Mouse (Mus musculus): Measurements from ENCODE around the gene Dusp28. TPM values are rescaled to one million over a fixed set of nuclear protein-coding genes. Genes with fewer than 3 reads are reported as not detected.
A peak's percentile ranks its signal among the peaks of the same experiment; 100 is the strongest.

Dusp28 gene
- polyA plus RNA-seq, 1 experiment, result 49.7 TPM

DNA sequence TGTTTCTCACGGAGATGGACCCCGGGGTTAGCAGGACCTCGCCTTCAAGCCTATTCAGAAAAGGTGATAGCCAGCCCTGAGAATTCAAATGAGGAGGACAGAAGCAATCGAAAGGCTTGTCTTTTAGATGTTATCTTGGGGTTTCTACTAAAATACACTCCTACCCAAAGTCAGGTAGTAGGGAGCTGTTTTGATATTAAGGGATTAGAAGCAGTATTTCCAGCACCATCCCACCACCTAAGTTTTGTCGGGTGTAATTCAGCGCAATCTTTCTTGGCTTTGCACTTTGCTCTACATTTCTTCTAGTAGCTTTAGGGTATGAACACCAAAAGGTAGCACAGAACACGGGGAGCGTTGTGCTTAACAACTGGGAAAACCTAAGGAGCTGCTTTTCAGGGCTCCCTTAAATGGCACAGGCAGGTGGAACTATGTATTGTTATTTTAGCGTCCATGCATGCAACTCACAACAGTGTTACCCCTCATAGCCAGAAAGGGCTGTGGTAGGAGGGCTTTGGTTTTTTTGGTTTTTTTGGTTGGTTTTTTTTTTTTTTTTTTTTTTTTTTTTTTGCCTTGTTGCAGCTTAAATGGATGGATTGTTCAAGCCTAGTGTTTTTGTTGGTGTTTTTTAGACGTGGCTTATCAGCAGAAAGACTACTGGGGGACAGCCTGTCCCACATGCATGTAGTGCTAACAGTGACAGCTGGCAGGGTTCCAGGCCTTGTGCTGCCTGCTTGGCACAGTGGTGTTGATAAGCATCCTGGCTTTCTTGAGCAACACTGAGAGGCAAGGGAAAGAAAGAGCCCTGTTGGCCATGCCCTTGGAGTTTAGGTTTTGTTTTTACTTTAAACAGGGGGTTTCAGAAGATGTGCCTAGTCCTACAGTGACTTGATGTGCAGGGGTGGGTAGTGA lies 28.5 kb downstream of the Dusp28 start:
- no peaks in the 10 kb centered on the region for H3K27me3 ChIP-seq (ENCODE audit: control insufficient read depth, insufficient read depth, low read length)
- peak overlapping the region; percentile 70 for H3K4me3 ChIP-seq (replicated peaks; ENCODE audit: insufficient read depth, low read depth, low read length)
- no peak overlapping the region for H3K27ac ChIP-seq (ENCODE audit: insufficient read depth, low read length)
- 6% methylated on average over 10 of the region's 10 CpGs for WGBS
- TF ChIP-seq CTCF (IDR thresholded peaks at IDR 0.05; ENCODE audit: borderline replicate concordance, insufficient read depth, low read depth, low read length), result no peak
- no peak for TF ChIP-seq POLR2A (IDR thresholded peaks at IDR 0.05; ENCODE audit: borderline replicate concordance, insufficient read depth, low read length)
- DNase-seq, result peak; percentile 49 to 53
- H3K4me1 ChIP-seq (ENCODE audit: control insufficient read depth, insufficient read depth, low read length), result peaks cover 6% of the 10 kb centered on the region

GRCm38 (mm10) chr1:92935977-92936376 lies 29.2 kb downstream of the Dusp28 start:
- TF ChIP-seq CTCF (IDR thresholded peaks at IDR 0.05; ENCODE audit: borderline replicate concordance, insufficient read depth, low read depth, low read length), result no peak
- TF ChIP-seq POLR2A (IDR thresholded peaks at IDR 0.05; ENCODE audit: borderline replicate concordance, insufficient read depth, low read length), result no peak
- no peak overlapping the region for H3K27ac ChIP-seq (ENCODE audit: insufficient read depth, low read length)
- 31% methylated on average over 2 of the region's 2 CpGs for WGBS

DNA sequence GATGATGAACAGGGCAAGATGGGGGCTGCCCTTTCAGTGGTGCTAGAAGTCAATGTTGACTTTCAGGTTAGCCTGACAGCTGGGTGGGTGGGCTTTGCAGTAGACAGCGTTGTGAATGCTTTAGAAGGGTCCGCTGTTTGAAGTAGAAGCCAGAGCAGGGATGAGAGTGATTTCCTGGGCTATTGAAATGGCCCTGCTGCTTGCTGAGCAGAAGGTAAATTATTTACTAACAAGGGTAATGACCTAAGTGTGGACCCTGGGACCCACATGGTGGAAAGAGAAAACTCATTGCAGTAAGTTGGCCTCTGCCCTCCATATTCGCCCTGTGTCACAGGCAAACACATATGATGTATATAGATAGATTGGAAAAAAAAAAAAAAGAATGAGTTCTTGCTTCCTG lies 29.7 kb downstream of the Dusp28 start:
- 71% methylated on average over 3 of the region's 3 CpGs for WGBS
- Histone ChIP-seq H3K27me3 (ENCODE audit: control insufficient read depth, insufficient read depth, low read length) (no peaks in the 10 kb centered on the region), H3K27ac (ENCODE audit: insufficient read depth, low read length) (no peak overlapping the region), H3K4me1 (ENCODE audit: control insufficient read depth, insufficient read depth, low read length) (peaks cover 6% of the 10 kb centered on the region), H3K4me3 (replicated peaks; ENCODE audit: insufficient read depth, low read depth, low read length) (no peak overlapping the region)
- no peak for DNase-seq
- TF ChIP-seq CTCF (IDR thresholded peaks at IDR 0.05; ENCODE audit: borderline replicate concordance, insufficient read depth, low read depth, low read length) (no peak), POLR2A (IDR thresholded peaks at IDR 0.05; ENCODE audit: borderline replicate concordance, insufficient read depth, low read length) (no peak)

More at GRCm38 (mm10) chr1:92935977-92936376, 29.2 kb downstream of the Dusp28 start:
- Histone ChIP-seq H3K4me1 (ENCODE audit: control insufficient read depth, insufficient read depth, low read length) (peaks cover 6% of the 10 kb centered on the region), H3K4me3 (replicated peaks; ENCODE audit: insufficient read depth, low read depth, low read length) (no peak overlapping the region), H3K27me3 (ENCODE audit: control insufficient read depth, insufficient read depth, low read length) (no peaks in the 10 kb centered on the region)
- DNase-seq, result no peak

DNA sequence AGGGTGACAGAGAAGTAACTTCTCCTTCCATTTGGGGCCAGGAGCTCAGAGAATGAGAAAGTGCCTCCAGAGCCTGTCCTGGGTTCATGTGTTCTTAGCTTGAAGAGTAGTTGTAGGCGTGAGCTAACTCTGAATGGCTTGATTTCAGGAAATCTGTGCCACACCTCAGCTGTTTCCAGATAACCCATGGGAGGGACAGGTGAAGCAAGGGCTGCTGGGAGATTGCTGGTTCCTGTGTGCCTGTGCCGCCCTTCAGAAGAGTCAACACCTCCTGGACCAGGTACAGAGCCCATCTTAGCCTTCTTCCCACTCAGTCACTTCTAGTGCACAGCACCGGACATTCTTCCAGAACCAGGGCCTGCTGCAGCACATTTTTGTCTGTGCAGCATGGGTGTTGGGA lies 31.0 kb downstream of the Dusp28 start:
- WGBS, result 91% methylated on average over 3 of the region's 3 CpGs
- H3K27ac ChIP-seq (ENCODE audit: insufficient read depth, low read length), result no peak overlapping the region
- TF ChIP-seq CTCF (IDR thresholded peaks at IDR 0.05; ENCODE audit: borderline replicate concordance, insufficient read depth, low read depth, low read length) (no peak), POLR2A (IDR thresholded peaks at IDR 0.05; ENCODE audit: borderline replicate concordance, insufficient read depth, low read length) (no peak)
- H3K4me1 ChIP-seq (ENCODE audit: control insufficient read depth, insufficient read depth, low read length), result peaks cover 6% of the 10 kb centered on the region
- no peak for DNase-seq
- H3K4me3 ChIP-seq (replicated peaks; ENCODE audit: insufficient read depth, low read depth, low read length), result no peak overlapping the region
- H3K27me3 ChIP-seq (ENCODE audit: control insufficient read depth, insufficient read depth, low read length), result no peaks in the 10 kb centered on the region

DNA sequence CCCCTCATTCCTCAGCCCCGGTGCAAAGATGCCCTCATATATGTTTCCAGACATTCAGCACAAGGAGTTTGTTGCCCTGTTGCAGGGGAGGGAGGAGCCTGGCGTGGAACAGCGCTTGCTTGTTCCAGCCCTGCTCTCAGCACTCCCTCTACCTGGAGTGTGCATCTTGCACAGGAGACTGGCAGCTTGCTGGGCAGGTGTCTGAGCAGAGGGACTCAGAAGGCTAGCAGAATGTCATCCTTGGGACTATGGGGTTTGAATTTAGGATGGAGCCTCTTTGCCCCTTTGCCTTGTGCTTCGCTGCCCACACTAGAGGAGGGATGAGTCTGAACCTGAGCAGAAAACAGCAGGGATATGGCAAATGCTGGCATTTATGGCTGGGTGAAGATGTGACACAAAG lies 33.0 kb downstream of the Dusp28 start:
- 95% methylated on average over 4 of the region's 4 CpGs for WGBS
- Histone ChIP-seq H3K4me1 (ENCODE audit: control insufficient read depth, insufficient read depth, low read length) (peaks cover 3% of the 10 kb centered on the region; the same call in 1 of the 2 replicates), H3K27me3 (ENCODE audit: control insufficient read depth, insufficient read depth, low read length) (no peaks in the 10 kb centered on the region), H3K4me3 (replicated peaks; ENCODE audit: insufficient read depth, low read depth, low read length) (no peak overlapping the region), H3K27ac (ENCODE audit: insufficient read depth, low read length) (no peak overlapping the region)
- peak; percentile 57 to 67 for DNase-seq
- TF ChIP-seq POLR2A (IDR thresholded peaks at IDR 0.05; ENCODE audit: borderline replicate concordance, insufficient read depth, low read length), result no peak
- no peak for TF ChIP-seq CTCF (IDR thresholded peaks at IDR 0.05; ENCODE audit: borderline replicate concordance, insufficient read depth, low read depth, low read length)

DNA sequence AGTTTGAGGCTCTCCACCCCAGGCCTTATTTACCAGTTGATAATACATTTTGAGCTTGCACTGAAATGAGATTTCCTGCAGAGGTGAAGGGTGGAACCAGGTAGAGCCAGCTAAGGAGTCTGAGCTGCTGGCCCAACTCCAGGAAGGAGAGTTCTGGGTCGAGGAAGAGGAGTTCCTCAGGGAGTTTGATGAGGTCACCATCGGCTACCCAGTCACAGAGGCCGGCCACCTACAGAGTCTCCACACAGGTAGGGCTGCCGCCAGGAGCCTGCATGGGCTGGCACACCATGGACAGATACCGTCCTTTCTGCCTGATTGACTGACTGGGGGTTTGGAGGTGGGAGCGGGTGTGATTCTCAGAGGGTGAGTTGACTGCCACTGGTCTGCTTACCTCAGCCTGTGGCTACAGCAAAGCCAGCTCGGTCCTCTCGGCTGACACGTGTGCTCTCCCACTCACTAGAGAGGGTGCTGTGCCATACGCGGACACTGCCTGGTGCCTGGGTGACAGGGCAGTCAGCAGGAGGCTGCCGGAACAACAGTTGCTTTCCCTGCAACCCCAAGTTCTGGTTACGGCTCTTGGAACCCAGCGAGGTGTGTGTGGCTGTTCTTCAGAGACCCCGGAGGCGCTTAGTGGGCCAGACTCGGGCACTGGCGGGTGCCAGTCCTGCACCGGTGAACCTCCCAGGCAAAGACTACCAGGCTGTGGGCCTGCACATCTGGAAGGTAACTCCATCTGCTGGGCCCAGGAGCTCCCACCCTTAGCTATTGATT lies 36.6 kb downstream of the Dusp28 start:
- TF ChIP-seq CTCF (IDR thresholded peaks at IDR 0.05; ENCODE audit: borderline replicate concordance, insufficient read depth, low read depth, low read length) (no peak), POLR2A (IDR thresholded peaks at IDR 0.05; ENCODE audit: borderline replicate concordance, insufficient read depth, low read length) (no peak)
- 87% methylated on average over 19 of the region's 19 CpGs for WGBS
- H3K4me1 ChIP-seq (ENCODE audit: control insufficient read depth, insufficient read depth, low read length), result no peaks in the 10 kb centered on the region
- no peak overlapping the region for H3K27ac ChIP-seq (ENCODE audit: insufficient read depth, low read length)
- no peak overlapping the region for H3K4me3 ChIP-seq (replicated peaks; ENCODE audit: insufficient read depth, low read depth, low read length)
- H3K27me3 ChIP-seq (ENCODE audit: control insufficient read depth, insufficient read depth, low read length), result no peaks in the 10 kb centered on the region
- no peak for DNase-seq

GRCm38 (mm10) chr1:92947966-92948365 lies 41.2 kb downstream of the Dusp28 start:
- 97% methylated on average over 3 of the region's 3 CpGs for WGBS
- TF ChIP-seq CTCF (IDR thresholded peaks at IDR 0.05; ENCODE audit: borderline replicate concordance, insufficient read depth, low read depth, low read length) (no peak), POLR2A (IDR thresholded peaks at IDR 0.05; ENCODE audit: borderline replicate concordance, insufficient read depth, low read length) (no peak)
- Histone ChIP-seq H3K27me3 (ENCODE audit: control insufficient read depth, insufficient read depth, low read length) (no peaks in the 10 kb centered on the region), H3K4me3 (replicated peaks; ENCODE audit: insufficient read depth, low read depth, low read length) (no peak overlapping the region), H3K4me1 (ENCODE audit: control insufficient read depth, insufficient read depth, low read length) (no peaks in the 10 kb centered on the region), H3K27ac (ENCODE audit: insufficient read depth, low read length) (no peak overlapping the region)
- DNase-seq, result no peak
